Mouse (Mus musculus): ENCODE measurements at regions not wholly inside any gene's neighbourhood (a gene's known extent, or its start where the extent isn't known, plus 50 kb on each side); places are given as distances from the start of the nearest gene placed in this dataset.

DNA sequence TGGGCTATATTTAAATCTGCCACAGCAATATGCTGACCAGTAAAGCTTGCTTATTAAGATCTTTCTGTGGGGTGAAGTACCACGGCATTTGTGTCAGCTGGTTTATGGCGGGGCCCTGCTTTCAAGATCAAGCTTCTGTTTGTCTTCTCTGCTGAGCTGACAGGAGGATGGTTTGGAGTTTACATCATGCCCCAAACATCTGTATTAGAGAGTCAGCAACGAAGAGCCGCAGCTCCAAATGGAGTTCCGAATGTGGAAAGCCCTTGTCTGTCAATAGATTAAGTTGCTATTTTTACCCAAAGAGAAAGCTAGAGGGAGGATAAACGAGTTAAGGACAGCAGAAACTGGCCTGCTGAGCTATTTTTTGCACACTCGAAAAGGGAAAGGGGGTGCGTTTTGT is 463.8 kb downstream of the Cd83 start:
- no peak for TF ChIP-seq GATA1 (IDR thresholded peaks at IDR 0.05; ENCODE audit: low read length)
- TF ChIP-seq TAL1 (IDR thresholded peaks at IDR 0.05; ENCODE audit: low read length), result no peak

Data from erythroblast, embryonic 14.5 days (primary cell).